Mouse (Mus musculus) heart, embryonic 14.5 days (tissue): ENCODE results near the gene Cep85l. TPM values are rescaled to one million over a fixed set of nuclear protein-coding genes. Genes with fewer than 3 reads are reported as not detected.

ENCODE experiments used
- ATAC-seq: fragments of 200-750 bp; cut with Nextera tagmentation; 2 replicates; pipeline ENCODE4 v1.8.0; 2017; ENCODE audit warnings: low read depth, moderate TSS enrichment; ENCODE audit not compliant: insufficient number of reproducible peaks, insufficient read depth, low FRiP score
- H3K27ac ChIP-seq, 2 experiments: fragments of 200-500 bp in 1 of 2; fragments of 300-500 bp in 1 of 2; sonication (generic) in 1 of 2; replicated peaks in 1 of 2; 2 replicates each; pipeline ENCODE4 v1.5.1; 2012 to 2014; ENCODE audit warnings: low read depth in 2 of 2, low read length in 2 of 2, control low read depth in 1 of 2, mild to moderate bottlenecking in 1 of 2, mixed read lengths in 1 of 2; ENCODE audit not compliant: control insufficient read depth in 1 of 2, insufficient read depth in 1 of 2
- H3K27me3 ChIP-seq: fragments of 300-500 bp; sonication (generic); 2 replicates; pipeline ENCODE4 v1.6.1; 2014; ENCODE audit warnings: mild to moderate bottlenecking, low read length, control low read depth; ENCODE audit not compliant: control insufficient read depth, insufficient read depth
- H3K36me3 ChIP-seq: fragments of 300-500 bp; sonication (generic); 2 replicates; pipeline ENCODE4 v1.6.1; 2014; ENCODE audit warnings: mild to moderate bottlenecking, control low read depth, low read length, mixed read lengths; ENCODE audit not compliant: control insufficient read depth, insufficient read depth
- H3K4me1 ChIP-seq, 2 experiments: fragments of 200-500 bp in 1 of 2; fragments of 300-500 bp in 1 of 2; sonication (generic) in 1 of 2; 2 replicates each; pipeline ENCODE4 v1.6.1; 2012 to 2014; ENCODE audit warnings: low read length in 2 of 2, control low read depth in 1 of 2, mixed read lengths in 1 of 2; ENCODE audit not compliant: control insufficient read depth in 2 of 2, insufficient read depth in 2 of 2
- H3K4me2 ChIP-seq: fragments of 300-500 bp; sonication (generic); 2 replicates; pipeline ENCODE4 v1.6.1; 2014; ENCODE audit warnings: mild to moderate bottlenecking, low read length
- H3K4me3 ChIP-seq, 2 experiments: fragments of 200-500 bp in 1 of 2; fragments of 300-500 bp in 1 of 2; sonication (generic) in 1 of 2; 2 replicates each; pipeline ENCODE4 v1.5.1; 2012 to 2014; ENCODE audit warnings: low read length in 2 of 2, mild to moderate bottlenecking in 2 of 2, control low read depth in 1 of 2, low read depth in 1 of 2, moderate library complexity in 1 of 2; ENCODE audit not compliant: control insufficient read depth in 1 of 2, insufficient read depth in 1 of 2
- H3K9ac ChIP-seq: fragments of 300-500 bp; sonication (generic); 2 replicates; pipeline ENCODE4 v1.6.1; 2014; ENCODE audit warnings: mild to moderate bottlenecking, low read length
- H3K9me3 ChIP-seq: fragments of 300-500 bp; sonication (generic); 2 replicates; pipeline ENCODE4 v1.6.1; 2016; ENCODE audit warnings: low read length, control low read depth; ENCODE audit not compliant: control insufficient read depth
- WGBS: fragments of 180-500 bp; shearing (Covaris S2); extraction: QIAGEN DNeasy Blood & Tissue Kit; methylation state at CpG from one replicate; pipeline ENCODE4 v1.1.7; 2014; 5-methylcytosine and 5-hydroxymethylcytosine counted together
- polyA plus RNA-seq: library from polyadenylated mRNA; unstranded; fragments of >200 nt; fragmentation: Nextera tagmentation; extraction: Ambion mirVana; gene quantifications from 2 replicates; pipeline ENCODE4 v1.2.1, GENCODE M21; 2014

The Cep85l gene
- polyA plus RNA-seq, 1 experiment from 2014 or later = 9.5 TPM

DNA sequence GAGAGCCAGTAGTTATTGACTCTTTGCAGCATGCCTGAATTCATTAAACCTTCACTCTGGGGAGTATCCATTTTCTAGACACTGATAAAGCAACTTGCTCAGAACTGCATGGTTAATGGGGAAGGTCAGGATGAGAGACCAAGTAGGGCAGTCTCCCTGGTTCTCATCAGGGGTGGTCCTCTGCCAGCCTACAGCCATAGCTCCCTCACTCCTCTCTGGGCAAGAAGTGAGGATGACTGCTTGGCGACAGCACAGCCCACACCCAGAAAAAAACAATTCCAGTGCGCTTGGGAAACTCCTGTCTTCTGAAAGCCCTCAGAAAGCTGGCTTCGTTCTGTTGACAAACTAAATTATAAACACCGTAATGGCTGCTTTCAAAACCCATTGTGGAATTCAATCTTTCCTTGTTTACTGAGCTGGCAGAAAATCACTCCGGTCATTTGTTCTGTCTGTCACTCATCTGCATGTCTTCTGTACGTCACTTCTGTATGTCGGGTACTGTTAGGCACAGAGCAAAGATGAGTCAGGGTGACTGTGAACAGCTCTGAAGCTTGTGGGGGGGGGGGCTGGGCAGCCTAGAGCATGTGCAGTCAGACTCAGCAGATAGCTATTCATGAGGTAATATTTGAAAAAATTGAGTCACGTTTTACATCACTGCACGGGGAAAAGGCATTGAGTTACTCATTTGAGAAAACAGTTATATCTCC, 15.3 kb upstream of the Cep85l start:
- no peak overlapping the region for H3K27ac ChIP-seq
- no peak overlapping the region for H3K4me3 ChIP-seq
- no peaks in the 10 kb centered on the region for H3K36me3 ChIP-seq
- no peak overlapping the region for H3K9ac ChIP-seq
- no peak for ATAC-seq
- H3K4me2 ChIP-seq = no peak overlapping the region
- H3K9me3 ChIP-seq = no peaks in the 10 kb centered on the region
- peaks cover 4 to 11% of the 10 kb centered on the region in 2 experiments; a peak in 2 of 4 replicates for H3K4me1 ChIP-seq
- WGBS = 63% methylated on average over 9 of the region's 9 CpGs
- no peaks in the 10 kb centered on the region for H3K27me3 ChIP-seq

DNA sequence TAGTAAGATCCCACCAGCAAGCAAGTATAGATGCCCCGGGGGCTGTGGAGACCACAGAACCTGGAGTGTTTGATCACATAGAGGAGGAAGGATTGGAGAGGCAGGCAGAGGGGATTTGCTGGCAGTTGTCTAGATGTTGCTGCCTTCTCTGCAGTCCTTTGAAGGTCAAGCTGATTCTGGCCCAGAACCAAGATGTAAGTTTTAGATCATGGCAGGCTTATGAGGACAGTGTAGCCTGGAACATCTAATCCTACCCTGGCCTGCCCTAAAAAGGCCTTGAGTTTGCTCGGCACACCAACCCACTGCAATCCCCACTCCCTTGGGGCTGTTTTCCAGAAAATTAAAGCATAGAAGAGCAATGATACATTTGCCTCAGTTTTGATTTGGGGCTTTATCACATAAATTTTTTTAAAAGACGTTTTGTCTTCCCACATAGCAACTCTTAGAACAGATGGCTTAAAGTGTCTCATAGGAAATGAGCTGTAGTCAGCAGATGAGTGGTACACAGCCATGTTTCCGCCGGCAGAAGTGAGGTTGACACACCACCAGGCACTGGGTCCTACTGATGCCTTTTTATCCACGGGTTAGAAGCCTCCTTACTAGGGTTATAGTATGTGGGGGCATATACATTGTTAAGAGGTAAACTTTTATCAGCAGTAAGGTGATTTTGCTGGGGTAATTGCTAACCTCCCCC, 8.6 kb upstream of the Cep85l start:
- H3K36me3 ChIP-seq = no peaks in the 10 kb centered on the region
- no peaks in the 10 kb centered on the region for H3K9me3 ChIP-seq
- H3K4me1 ChIP-seq = peaks cover 0 to 3% of the 10 kb centered on the region in 2 experiments; a peak in 1 of 4 replicates
- H3K4me3 ChIP-seq = no peak overlapping the region
- H3K27me3 ChIP-seq = no peaks in the 10 kb centered on the region
- H3K9ac ChIP-seq = no peak overlapping the region
- H3K4me2 ChIP-seq = no peak overlapping the region
- no peak overlapping the region for H3K27ac ChIP-seq
- ATAC-seq = no peak
- 63% methylated on average over 6 of the region's 6 CpGs for WGBS

DNA sequence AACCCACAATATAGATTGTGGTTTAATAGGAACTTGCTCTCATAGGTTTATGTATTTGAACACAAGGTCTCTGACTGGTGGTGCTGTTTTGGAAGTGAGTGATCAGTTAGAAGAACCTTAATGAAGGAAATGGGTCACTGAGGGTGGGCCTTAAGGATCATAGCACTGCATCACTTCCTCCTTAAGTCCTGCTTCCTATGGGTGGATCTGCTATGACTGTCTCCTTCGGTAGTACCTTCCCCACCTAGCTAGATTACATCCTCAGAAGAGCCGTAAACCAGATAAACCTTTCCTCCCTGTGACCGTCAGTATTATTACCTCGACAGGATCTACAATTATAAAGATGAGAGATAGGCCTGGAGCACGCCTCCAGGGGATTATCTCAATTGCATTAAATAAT, 5.7 kb upstream of the Cep85l start:
- Histone ChIP-seq H3K27ac (no peak overlapping the region), H3K36me3 (no peaks in the 10 kb centered on the region), H3K4me3 (no peak overlapping the region), H3K4me2 (no peak overlapping the region), H3K9ac (no peak overlapping the region), H3K27me3 (no peaks in the 10 kb centered on the region), H3K9me3 (no peaks in the 10 kb centered on the region), H3K4me1 (peaks cover 0 to 3% of the 10 kb centered on the region in 2 experiments; a peak in 1 of 4 replicates)
- no peak for ATAC-seq
- WGBS = 82% methylated on average over 5 of the region's 5 CpGs

DNA sequence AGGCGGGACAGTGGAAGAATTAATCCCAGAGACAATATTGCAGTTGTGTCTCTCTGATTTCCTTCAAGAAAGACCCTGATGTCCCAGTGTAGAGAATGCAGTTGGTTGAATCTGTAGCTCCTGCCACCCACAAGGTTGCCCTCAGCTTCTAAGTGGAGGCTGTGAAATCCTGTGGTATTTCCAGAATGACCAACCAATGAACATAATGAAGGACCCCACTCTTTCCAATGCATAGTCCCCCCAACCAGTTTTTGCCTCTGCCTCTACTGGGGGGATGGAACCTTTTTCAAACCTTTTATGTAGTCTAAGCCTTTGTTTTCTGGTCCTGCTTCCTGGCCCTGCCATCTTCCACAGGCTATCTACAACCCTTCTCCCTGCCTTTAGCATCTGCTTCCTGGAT, 5.1 kb upstream of the Cep85l start:
- Histone ChIP-seq H3K4me3 (no peak overlapping the region), H3K27ac (no peak overlapping the region), H3K9ac (no peak overlapping the region), H3K4me1 (peaks cover 3 to 4% of the 10 kb centered on the region in 2 experiments; a peak in 3 of 4 replicates), H3K4me2 (no peak overlapping the region), H3K36me3 (no peaks in the 10 kb centered on the region), H3K27me3 (no peaks in the 10 kb centered on the region), H3K9me3 (no peaks in the 10 kb centered on the region)
- WGBS = 96% methylated on average over 1 of the region's 1 CpGs
- no peak for ATAC-seq

DNA sequence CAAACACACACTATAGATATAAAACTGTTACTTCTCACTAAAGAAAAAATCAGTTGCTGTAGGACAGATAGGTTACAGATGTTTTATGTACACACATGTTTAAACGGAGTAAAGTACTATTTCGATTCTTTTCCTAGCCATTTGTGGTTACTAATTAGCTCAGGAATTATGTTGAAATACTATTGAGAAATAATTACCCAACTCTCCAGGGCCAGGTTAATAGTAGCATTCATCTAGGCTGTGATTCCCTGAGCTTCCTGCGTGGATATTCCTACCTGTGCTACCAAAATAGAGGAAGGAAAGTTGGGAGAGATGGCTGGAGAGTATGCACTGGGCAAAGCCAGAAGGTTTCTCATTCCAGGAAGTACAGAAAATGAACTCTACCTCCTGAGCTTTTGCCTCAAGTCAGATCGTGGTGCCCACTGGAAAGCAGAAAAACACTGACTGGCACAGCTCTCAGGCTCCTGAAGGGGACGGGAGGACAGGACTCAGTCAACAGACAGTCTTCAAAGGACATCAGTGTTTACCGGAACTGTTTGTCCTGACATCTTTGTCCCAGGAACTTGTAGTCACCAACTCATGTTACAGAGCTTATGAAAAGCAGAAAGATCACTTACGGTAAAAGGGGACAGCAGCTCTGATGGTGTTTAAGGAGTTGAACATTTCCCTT, 3.1 kb upstream of the Cep85l start:
- Histone ChIP-seq H3K27me3 (no peaks in the 10 kb centered on the region), H3K9ac (no peak overlapping the region), H3K27ac (no peak overlapping the region), H3K4me2 (no peak overlapping the region), H3K4me3 (no peak overlapping the region), H3K9me3 (no peaks in the 10 kb centered on the region), H3K4me1 (peaks cover 0 to 9% of the 10 kb centered on the region in 2 experiments; a peak in 2 of 4 replicates), H3K36me3 (no peaks in the 10 kb centered on the region)
- ATAC-seq = no peak
- WGBS = 73% methylated on average over 7 of the region's 7 CpGs

DNA sequence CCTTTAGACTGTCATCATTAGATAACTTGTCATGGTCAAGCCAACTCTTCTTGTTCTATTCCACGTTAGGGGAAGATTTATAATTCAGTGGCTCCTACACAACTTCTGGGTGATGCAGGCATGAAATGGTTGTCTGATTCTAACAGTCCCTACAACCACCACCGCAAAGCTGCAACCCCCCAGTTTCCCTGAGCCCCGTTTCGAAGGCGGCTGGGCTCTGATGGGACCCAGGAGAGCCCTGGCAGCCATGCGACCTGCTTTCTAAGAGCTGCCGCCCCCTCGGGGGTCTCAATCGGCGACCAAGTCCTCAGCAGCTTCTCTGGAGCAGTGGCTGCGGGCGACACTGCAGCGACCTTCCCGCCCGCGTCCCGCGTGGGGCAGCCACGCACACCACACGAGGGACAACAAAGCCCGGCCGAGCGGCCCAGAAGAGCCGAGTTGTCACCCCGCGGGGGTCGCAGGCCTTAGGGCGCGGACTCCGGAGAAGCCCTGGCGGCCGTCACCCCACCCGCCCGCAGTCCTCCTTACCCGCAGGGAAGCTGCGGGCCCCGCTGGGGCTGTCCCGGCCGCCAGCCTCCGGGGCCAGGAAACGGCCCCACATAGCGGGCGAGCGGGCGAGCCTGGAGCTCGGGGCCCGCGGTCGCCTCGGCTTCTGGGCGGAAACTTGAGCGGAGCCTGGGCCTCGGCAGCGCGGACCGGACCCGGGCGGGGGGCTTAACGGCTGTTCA, 602 bp downstream of the Cep85l start:
- Histone ChIP-seq H3K27ac (peak overlapping the region; percentile 88 to 98), H3K9ac (peak overlapping the region; percentile 98), H3K4me1 (peaks cover 0 to 23% of the 10 kb centered on the region in 2 experiments; a peak in 2 of 4 replicates), H3K9me3 (no peaks in the 10 kb centered on the region), H3K4me3 (peak overlapping the region; percentile 93 to 98), H3K4me2 (peak overlapping the region; percentile 83), H3K36me3 (0 out of 2 replicates have a peak, but pooled peaks cover 4% of the 10 kb centered on the region), H3K27me3 (no peaks in the 10 kb centered on the region)
- ATAC-seq = peak; percentile 73
- under 1% methylated on average over 59 of the region's 59 CpGs for WGBS

DNA sequence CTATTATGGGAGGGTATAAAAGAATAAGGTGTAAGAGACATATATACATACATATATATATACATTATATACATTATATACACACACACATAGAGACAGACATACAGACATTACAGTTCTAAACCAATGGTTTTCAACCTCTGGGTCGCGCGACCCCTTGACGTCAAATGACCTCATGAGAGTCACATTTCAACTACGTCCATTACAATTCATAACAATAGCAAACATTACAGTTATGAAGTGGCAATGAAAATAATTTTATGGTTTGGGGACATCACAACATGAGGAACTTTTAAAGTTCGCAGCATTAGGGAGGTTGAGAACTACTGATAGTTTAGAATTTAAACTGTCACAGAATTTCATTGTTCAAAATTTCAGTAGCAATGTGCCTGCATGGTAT, 1.5 kb downstream of the Cep85l start:
- 0 out of 2 replicates have a peak, but pooled peaks cover 4% of the 10 kb centered on the region for H3K36me3 ChIP-seq
- H3K27ac ChIP-seq = no peak overlapping the region
- peak overlapping the region; percentile 83 for H3K4me2 ChIP-seq
- 74% methylated on average over 6 of the region's 6 CpGs for WGBS
- no peak for ATAC-seq
- no peaks in the 10 kb centered on the region for H3K9me3 ChIP-seq
- H3K4me1 ChIP-seq = peaks cover 0 to 23% of the 10 kb centered on the region in 2 experiments; a peak in 2 of 4 replicates
- H3K27me3 ChIP-seq = no peaks in the 10 kb centered on the region
- H3K9ac ChIP-seq = peak overlapping the region; percentile 98
- peak overlapping the region; percentile 93 to 98; a peak in 3 of 4 replicates for H3K4me3 ChIP-seq
